Mouse (Mus musculus): ENCODE data around the gene Rnf216. TPM values are rescaled to one million over a fixed set of nuclear protein-coding genes. Genes with fewer than 3 reads are reported as not detected.
A peak's percentile ranks its signal among the peaks of the same experiment; 100 is the strongest.

Rnf216 gene
- polyA plus RNA-seq, 1 experiment from 2014 or later = 39.8 TPM

- Histone ChIP-seq H3K36me3 (peaks cover 39% of the 10 kb centered on the region), H3K27ac (replicated peaks) (0 out of 2 replicates have a peak overlapping the region, but pooled peaks have one; percentile 23), H3K27me3 (ENCODE audit: low read depth, poor library complexity, severe bottlenecking) (no peaks in the 10 kb centered on the region), H3K4me3 (no peak overlapping the region), H3K4me1 (peaks cover 60% of the 10 kb centered on the region), H3K9me3 (replicated peaks) (no peaks in the 10 kb centered on the region)
- no peak for DNase-seq (ENCODE audit: low spot score)
- 76% methylated on average over 1 of the region's 1 CpGs for WGBS
Observed at GRCm38 (mm10) chr5:143049013-143049385, 63.8 kb downstream of the Rnf216 start.

- Histone ChIP-seq H3K9me3 (replicated peaks) (no peaks in the 10 kb centered on the region), H3K27me3 (ENCODE audit: low read depth, poor library complexity, severe bottlenecking) (no peaks in the 10 kb centered on the region), H3K27ac (replicated peaks) (peak overlapping the region; percentile 68), H3K4me1 (peaks cover 54% of the 10 kb centered on the region), H3K4me3 (no peak overlapping the region), H3K36me3 (peaks cover 42% of the 10 kb centered on the region)
- no peak for DNase-seq (ENCODE audit: low spot score)
Observed at GRCm38 (mm10) chr5:143048232-143049012, 64.4 kb downstream of the Rnf216 start.

- peak overlapping the region; percentile 68 for H3K27ac ChIP-seq (replicated peaks)
- peaks cover 46% of the 10 kb centered on the region for H3K36me3 ChIP-seq
Observed at GRCm38 (mm10) chr5:143047586-143047985, 65.2 kb downstream of the Rnf216 start.

GRCm38 (mm10) chr5:143043902-143044301 is 68.9 kb downstream of the Rnf216 start:
- H3K4me1 ChIP-seq = peaks cover 17% of the 10 kb centered on the region
- WGBS = 82% methylated on average over 2 of the region's 2 CpGs
- no peaks in the 10 kb centered on the region for H3K9me3 ChIP-seq (replicated peaks)
- H3K36me3 ChIP-seq = peaks cover 39% of the 10 kb centered on the region
- H3K27ac ChIP-seq (replicated peaks) = no peak overlapping the region
- no peak overlapping the region for H3K4me3 ChIP-seq
- no peaks in the 10 kb centered on the region for H3K27me3 ChIP-seq (ENCODE audit: low read depth, poor library complexity, severe bottlenecking)
- no peak for DNase-seq (ENCODE audit: low spot score)

More at GRCm38 (mm10) chr5:143047586-143047985, 65.2 kb downstream of the Rnf216 start:
- Histone ChIP-seq H3K9me3 (replicated peaks) (no peaks in the 10 kb centered on the region), H3K4me1 (peaks cover 46% of the 10 kb centered on the region), H3K27me3 (ENCODE audit: low read depth, poor library complexity, severe bottlenecking) (no peaks in the 10 kb centered on the region), H3K4me3 (no peak overlapping the region)
- WGBS = 84% methylated on average over 1 of the region's 1 CpGs
- no peak for DNase-seq (ENCODE audit: low spot score)

- no peak overlapping the region for H3K27ac ChIP-seq (replicated peaks)
- no peak for DNase-seq (ENCODE audit: low spot score)
- 86% methylated on average over 2 of the region's 2 CpGs for WGBS
- H3K4me3 ChIP-seq = no peak overlapping the region
- peaks cover 11% of the 10 kb centered on the region for H3K4me1 ChIP-seq
- peaks cover 36% of the 10 kb centered on the region for H3K36me3 ChIP-seq
- no peaks in the 10 kb centered on the region for H3K9me3 ChIP-seq (replicated peaks)
- H3K27me3 ChIP-seq (ENCODE audit: low read depth, poor library complexity, severe bottlenecking) = no peaks in the 10 kb centered on the region
Observed at GRCm38 (mm10) chr5:143043285-143043684, 69.5 kb downstream of the Rnf216 start.

- Histone ChIP-seq H3K27me3 (ENCODE audit: low read depth, poor library complexity, severe bottlenecking) (no peaks in the 10 kb centered on the region), H3K9me3 (replicated peaks) (no peaks in the 10 kb centered on the region), H3K36me3 (peaks cover 27% of the 10 kb centered on the region), H3K27ac (replicated peaks) (no peak overlapping the region), H3K4me3 (no peak overlapping the region), H3K4me1 (0 out of 2 replicates have a peak, but pooled peaks cover 2% of the 10 kb centered on the region)
- 84% methylated on average over 4 of the region's 4 CpGs for WGBS
- DNase-seq (ENCODE audit: low spot score) = no peak
Observed at GRCm38 (mm10) chr5:143038794-143039193, 74.0 kb downstream of the Rnf216 start.

GRCm38 (mm10) chr5:143037201-143037600 is 75.6 kb downstream of the Rnf216 start:
- WGBS = 23% methylated on average over 1 of the region's 1 CpGs

GRCm38 (mm10) chr5:143036052-143036451 is 76.7 kb downstream of the Rnf216 start:
- H3K27me3 ChIP-seq (ENCODE audit: low read depth, poor library complexity, severe bottlenecking) = no peaks in the 10 kb centered on the region
- no peak overlapping the region for H3K27ac ChIP-seq (replicated peaks)
- no peak overlapping the region for H3K4me3 ChIP-seq
- no peaks in the 10 kb centered on the region for H3K9me3 ChIP-seq (replicated peaks)
- 93% methylated on average over 1 of the region's 1 CpGs for WGBS
- peaks cover 23% of the 10 kb centered on the region for H3K4me1 ChIP-seq
- no peak for DNase-seq (ENCODE audit: low spot score)
- H3K36me3 ChIP-seq = 0 out of 2 replicates have a peak, but pooled peaks cover 11% of the 10 kb centered on the region

More at GRCm38 (mm10) chr5:143037201-143037600, 75.6 kb downstream of the Rnf216 start:
- Histone ChIP-seq H3K4me3 (no peak overlapping the region), H3K4me1 (peaks cover 13% of the 10 kb centered on the region), H3K27me3 (ENCODE audit: low read depth, poor library complexity, severe bottlenecking) (no peaks in the 10 kb centered on the region), H3K9me3 (replicated peaks) (no peaks in the 10 kb centered on the region), H3K36me3 (peaks cover 18% of the 10 kb centered on the region), H3K27ac (replicated peaks) (no peak overlapping the region)
- no peak for DNase-seq (ENCODE audit: low spot score)

- 0 out of 2 replicates have a peak, but pooled peaks cover 8% of the 10 kb centered on the region for H3K36me3 ChIP-seq
- no peak overlapping the region for H3K4me3 ChIP-seq
- no peaks in the 10 kb centered on the region for H3K27me3 ChIP-seq (ENCODE audit: low read depth, poor library complexity, severe bottlenecking)
- H3K9me3 ChIP-seq (replicated peaks) = no peaks in the 10 kb centered on the region
- H3K27ac ChIP-seq (replicated peaks) = no peak overlapping the region
- DNase-seq (ENCODE audit: low spot score) = no peak
- 95% methylated on average over 4 of the region's 4 CpGs for WGBS
- H3K4me1 ChIP-seq = peaks cover 23% of the 10 kb centered on the region
Observed at GRCm38 (mm10) chr5:143035271-143035670, 77.5 kb downstream of the Rnf216 start.

GRCm38 (mm10) chr5:143034108-143034507 is 78.7 kb downstream of the Rnf216 start:
- Histone ChIP-seq H3K9me3 (replicated peaks) (no peaks in the 10 kb centered on the region), H3K27me3 (ENCODE audit: low read depth, poor library complexity, severe bottlenecking) (no peaks in the 10 kb centered on the region), H3K27ac (replicated peaks) (no peak overlapping the region), H3K4me1 (peaks cover 23% of the 10 kb centered on the region), H3K36me3 (peaks cover 17% of the 10 kb centered on the region), H3K4me3 (no peak overlapping the region)
- 73% methylated on average over 3 of the region's 3 CpGs for WGBS
- no peak for DNase-seq (ENCODE audit: low spot score)

- Histone ChIP-seq H3K9me3 (replicated peaks) (no peaks in the 10 kb centered on the region), H3K27ac (replicated peaks) (no peak overlapping the region), H3K4me3 (no peak overlapping the region), H3K36me3 (peaks cover 19% of the 10 kb centered on the region), H3K27me3 (ENCODE audit: low read depth, poor library complexity, severe bottlenecking) (no peaks in the 10 kb centered on the region), H3K4me1 (peaks cover 23% of the 10 kb centered on the region)
- WGBS = 84% methylated on average over 3 of the region's 3 CpGs
- DNase-seq (ENCODE audit: low spot score) = no peak
Observed at GRCm38 (mm10) chr5:143033277-143033676, 79.5 kb downstream of the Rnf216 start.

- no peak overlapping the region for H3K27ac ChIP-seq (replicated peaks)
- 45% methylated on average over 2 of the region's 2 CpGs for WGBS
- no peaks in the 10 kb centered on the region for H3K27me3 ChIP-seq (ENCODE audit: low read depth, poor library complexity, severe bottlenecking)
- H3K4me3 ChIP-seq = no peak overlapping the region
- peaks cover 23% of the 10 kb centered on the region for H3K36me3 ChIP-seq
- peaks cover 23% of the 10 kb centered on the region for H3K4me1 ChIP-seq
- no peaks in the 10 kb centered on the region for H3K9me3 ChIP-seq (replicated peaks)
- DNase-seq (ENCODE audit: low spot score) = no peak
Observed at GRCm38 (mm10) chr5:143032639-143033146, 80.1 kb downstream of the Rnf216 start.

- Histone ChIP-seq H3K27me3 (ENCODE audit: low read depth, poor library complexity, severe bottlenecking) (no peaks in the 10 kb centered on the region), H3K9me3 (replicated peaks) (no peaks in the 10 kb centered on the region), H3K4me1 (peaks cover 23% of the 10 kb centered on the region), H3K27ac (replicated peaks) (peak overlapping the region; percentile 46; the same call in 1 of the 2 replicates), H3K36me3 (peaks cover 33% of the 10 kb centered on the region), H3K4me3 (no peak overlapping the region)
- WGBS = 52% methylated on average over 7 of the region's 7 CpGs
- DNase-seq (ENCODE audit: low spot score) = no peak
Observed at GRCm38 (mm10) chr5:143031681-143032080, 81.1 kb downstream of the Rnf216 start.
